Mouse (Mus musculus) E14TG2a.4 (cell line): ENCODE measurements around the gene Vmn1r94.
"Not testable (repeated sequence)": the region's sequence is repeated elsewhere in the genome, so short reads cannot be mapped to it uniquely, and the experiment has no call there.

Experiments used
- CTCF ChIP-seq: conservative IDR thresholded peaks from 2 replicates; pipeline ENCODE4 v1.5.1; 2014; ENCODE audit warnings: low read length
- NANOG ChIP-seq: IDR thresholded peaks from 2 replicates; pipeline ENCODE4 v1.6.1; 2014; ENCODE audit warnings: borderline replicate concordance, low read length, mixed read lengths

- not testable (repeated sequence) for TF ChIP-seq CTCF, NANOG
These were observed 29.2 kb downstream of the Vmn1r94 start, which contains the start of gene Vmn1r93 for GRCm38 (mm10) chr7:20138988-20139387.
